Mouse (Mus musculus) T-helper 1 cell (primary cell): ENCODE measurements around the gene Tmem121.

Experiments
- in situ Hi-C: fragments of 300-600 bp; cut with MboI, MseI; formaldehyde crosslinking; loops from one replicate; pipeline ENCODE4 v1.15.1; 2025; ENCODE audit warnings: high pct_unique_total_duplicates

The Tmem121 gene

GRCm38 (mm10) chr12:113185442-113186291 lies at the start of gene Tmem121:
Tmem121 (plus strand) TSS chr12:113185930.
- in situ Hi-C loops = no loop called here

- in situ Hi-C loops = no loop called here
These were observed 49.2 kb upstream of the Tmem121 start for GRCm38 (mm10) chr12:113136492-113137020.

DNA sequence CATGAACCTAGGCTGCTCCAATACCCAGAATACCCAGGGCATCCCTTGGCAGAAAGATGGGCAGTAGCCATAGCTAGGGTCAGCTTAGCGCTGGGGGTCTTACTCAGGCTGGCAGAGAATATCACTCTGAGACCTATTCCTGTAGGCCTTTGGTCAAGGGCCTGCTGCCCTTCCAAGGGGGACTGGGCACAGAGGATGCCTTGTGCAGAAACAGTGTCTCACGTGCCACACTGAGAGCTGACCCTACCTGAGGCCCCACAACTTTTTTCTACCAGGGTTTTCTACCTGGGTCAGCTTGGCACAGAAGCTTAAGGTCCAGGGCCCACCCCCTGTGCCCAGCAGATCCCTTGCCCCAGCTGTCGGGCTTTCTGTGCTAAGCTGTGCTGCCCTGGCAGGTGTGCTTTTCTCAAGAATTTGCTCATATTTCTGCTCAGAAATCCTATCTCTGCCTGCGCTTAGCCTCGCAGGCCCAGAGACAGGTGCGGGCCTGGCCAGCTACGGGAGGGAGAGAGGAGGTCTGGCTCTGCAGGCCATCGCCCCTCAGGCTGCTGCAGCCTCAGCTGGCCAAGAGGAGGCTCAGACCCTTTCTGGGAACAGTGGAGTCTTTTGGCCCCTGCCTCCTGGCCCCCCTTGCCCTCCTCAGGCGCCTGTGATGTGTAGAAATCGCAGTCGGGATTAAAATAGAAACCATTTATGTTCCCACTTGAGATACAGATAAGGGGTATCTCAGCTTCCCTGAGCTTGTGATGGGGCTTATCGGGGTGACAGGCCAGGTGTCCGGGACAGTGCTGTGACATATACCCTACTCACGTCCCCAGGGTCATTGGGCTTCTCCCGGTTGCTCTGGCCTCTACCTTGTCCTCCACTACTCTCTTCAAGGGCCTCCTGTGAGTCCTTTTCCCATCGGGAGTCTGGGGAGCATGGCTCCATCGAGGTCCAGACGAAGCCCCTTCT lies 48.2 kb upstream of the Tmem121 start:
- in situ Hi-C loops = no loop called here

DNA sequence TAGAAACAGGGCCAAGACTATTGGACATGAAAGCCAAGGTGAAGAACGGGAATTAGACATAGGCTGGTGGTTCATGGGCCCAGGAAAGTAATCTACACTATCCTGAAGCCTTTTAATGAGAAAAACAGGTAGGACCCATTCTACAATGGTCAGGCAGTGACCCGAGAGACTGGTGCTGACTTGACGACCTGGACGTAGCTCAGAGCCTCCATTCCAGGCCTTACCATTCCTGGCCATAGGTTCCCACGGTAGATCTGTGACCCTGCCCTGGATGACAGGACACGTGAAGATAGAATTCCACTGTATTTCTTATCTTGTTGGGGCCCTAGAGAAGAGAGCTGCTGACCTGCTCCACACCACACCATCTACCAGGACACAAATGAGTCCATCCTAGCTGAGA lies 47.4 kb upstream of the Tmem121 start:
- in situ Hi-C loops = no loop called here

DNA sequence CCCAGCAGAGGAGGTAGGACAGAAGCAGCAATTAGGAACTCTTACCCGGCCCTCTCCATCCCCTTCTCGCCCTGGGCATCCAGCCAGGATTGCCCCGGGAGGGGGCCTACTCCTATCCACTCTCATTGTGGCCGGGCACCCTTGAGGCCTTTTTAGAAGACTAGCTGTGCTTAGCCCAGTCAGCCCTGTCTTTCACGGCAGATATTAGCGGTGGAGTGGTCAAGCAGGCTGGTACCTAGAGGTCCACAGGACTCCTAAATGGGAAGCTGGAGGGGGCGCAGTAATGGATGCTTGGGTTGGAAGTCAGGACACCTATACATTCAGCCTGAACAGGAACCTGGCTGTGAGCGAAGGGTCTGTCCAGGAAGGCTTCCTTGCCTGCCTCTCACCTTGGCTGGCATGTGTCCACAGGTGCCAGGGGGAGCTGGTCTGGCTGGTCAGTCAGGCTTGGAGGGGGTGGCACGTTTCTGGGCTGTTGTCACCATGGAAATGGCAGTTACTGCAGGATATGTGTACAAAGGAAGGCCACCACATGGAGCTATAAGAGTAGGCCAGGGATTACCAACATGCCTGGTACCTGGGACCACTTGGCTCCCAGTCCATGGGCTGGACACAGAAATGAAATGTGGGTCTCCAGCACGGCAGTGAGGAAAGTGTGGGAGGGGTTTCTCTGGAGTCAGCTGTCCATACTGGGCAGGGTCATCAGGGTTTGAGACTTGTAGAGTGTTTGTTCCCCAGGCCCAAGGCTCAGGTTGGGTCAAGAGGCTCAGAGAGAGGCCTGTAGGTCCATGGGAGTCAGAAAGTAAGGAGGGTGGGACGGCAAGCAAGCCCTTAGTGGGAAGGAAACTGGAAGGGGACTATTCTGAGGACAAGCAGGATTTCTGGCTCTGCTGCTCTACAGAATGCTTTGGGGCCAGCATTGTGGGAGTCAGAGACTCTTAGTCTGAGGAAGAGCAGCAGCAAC lies 46.5 kb upstream of the Tmem121 start:
- in situ Hi-C loops = no loop called here

DNA sequence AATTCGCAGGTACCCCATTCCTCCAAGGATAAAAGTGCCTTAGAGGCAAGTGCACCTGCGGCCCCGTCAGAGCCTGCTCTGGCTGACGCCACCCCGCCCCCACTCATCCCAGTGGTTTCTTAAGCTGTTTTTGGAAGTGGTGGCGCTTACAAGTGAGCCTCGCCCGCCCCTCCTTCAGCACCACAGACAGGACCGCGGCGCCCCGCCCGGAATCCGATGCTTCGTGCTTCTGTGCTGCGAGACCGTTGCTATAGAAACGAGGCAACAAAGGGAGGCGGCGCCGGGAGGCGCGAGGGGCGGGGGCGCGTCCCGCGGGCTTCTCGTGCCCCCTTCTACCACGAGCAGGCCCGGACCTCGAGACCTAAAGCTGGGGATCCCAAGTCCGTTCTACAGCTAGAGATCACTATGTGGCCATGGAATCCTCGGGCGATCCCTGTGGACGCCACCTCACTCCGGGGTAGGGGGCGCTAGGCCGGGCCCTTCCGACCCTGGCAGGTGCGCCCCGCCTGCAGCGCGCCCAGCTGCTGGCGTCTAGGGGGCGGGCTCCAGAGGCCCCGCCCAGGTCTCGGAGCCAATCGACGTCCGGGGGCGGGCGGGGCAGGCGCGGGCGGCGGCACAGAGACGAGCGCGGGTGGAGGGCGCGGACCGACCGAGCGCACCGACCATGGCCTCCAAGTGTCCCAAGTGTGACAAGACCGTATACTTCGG lies 45.7 kb upstream of the Tmem121 start, which contains the start of gene Crip2:
Gene Crip2, plus strand, starts transcription at position 329 of the 708 bp plus-strand sequence.
- in situ Hi-C loops = no loop called here

DNA sequence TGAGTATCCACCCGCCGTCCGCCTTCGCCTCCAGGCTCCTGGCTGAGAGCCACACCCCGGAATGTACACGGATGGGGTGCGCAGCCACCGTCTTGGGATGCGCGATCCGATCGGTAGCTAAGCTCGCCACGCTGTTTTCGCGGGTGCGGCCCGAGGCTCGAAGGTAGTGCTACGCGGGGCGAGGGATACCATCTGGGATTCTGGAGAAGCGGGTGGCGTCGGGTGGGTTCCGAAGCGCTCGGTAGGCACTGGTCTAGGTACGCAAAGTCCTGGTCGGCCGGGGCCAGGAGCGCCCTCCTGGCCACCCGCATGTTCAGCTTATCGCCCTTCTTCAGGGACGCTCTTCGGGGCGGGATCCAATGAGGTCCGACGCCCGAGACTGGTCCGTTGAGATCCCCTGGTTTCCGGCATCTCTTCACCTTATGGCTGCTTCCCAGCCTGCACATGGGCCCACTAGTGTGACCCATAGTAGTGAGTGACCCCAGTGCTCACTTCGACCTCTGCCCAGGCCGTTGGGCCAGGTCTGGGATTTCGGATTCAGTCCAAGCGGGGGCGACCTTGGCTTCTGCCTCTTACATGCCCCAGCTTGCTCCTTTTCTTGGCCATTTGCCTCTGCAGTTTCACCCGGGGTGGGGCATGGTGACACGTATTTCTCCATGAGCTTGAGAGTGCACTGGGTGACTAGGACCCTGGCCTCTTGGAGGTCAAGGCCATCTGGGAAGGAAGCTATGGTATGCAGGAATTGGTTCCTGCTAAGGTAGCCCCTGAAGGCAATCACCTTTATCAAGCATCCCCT lies 44.9 kb upstream of the Tmem121 start:
- in situ Hi-C loops = no loop called here

DNA sequence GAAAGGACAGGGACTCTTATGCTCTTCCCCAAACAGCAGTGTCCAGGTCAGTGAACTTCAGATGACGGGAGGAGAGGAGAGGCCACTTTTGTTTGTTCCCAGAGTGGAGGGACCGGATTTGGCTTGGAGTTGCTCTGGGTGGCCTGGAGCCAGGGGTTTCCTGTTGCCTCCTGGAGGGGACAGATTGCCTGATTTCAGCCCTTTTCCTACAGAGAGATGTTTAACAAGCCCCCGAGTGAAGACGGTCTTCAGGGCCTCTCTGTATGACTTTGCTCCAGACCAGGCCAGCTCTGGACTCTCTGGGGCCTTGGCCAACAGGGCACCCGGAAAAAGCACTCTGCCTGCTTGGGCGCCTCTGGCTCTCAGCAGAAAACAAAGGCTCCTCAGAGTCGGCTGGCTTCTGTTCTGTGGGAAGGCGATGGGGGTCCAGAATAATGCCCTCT lies 44.2 kb upstream of the Tmem121 start:
- in situ Hi-C loops = no loop called here

DNA sequence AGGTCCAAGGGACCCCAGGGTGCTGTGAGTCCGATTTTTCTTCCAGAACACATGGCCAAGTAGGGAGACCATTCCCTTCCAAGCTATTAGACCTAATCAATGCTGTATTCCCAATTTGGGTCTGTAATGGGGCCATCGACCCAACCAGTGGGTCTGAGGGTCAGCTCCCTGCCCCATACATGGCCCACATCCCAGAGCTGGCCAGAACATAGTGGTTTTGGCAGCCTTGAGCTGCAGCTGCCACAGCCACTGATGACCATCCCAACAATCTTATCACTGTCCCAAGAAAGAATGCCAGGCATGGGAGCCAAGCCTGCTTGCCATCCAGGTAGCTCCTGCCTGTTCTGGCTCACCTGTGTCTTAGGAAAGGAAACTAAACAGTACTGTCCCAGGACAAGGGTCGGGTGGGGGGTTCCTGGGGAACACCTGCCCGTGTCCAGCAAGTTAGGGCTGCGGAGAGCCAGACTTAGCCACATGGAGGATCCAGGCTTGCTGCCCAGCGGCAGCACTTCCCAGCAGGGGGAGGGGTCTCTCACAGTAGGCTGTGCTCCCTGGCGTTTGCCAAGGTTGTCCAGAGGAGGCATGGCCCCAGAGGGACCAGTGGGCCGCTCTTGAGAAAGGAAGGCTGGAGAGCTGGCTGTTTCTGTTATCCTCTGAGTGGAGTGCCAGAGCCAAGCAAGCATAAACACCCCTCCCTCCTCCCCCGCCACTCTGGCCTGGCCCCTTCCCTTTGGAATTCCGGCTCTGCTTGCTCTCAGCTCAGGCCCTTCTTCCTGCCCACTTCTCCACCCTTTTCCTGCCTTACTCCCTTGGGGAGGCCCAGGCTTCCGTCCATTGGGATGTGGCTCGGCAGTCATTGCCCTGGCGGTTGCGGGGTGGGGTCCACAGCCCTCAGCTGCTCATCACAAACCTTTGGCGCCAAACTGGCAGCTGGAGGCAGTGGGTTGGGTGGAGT lies 43.4 kb upstream of the Tmem121 start:
- in situ Hi-C loops = no loop called here

- in situ Hi-C loops = no loop called here
These were observed 42.6 kb upstream of the Tmem121 start for GRCm38 (mm10) chr12:113143164-113143563.

- in situ Hi-C loops = no loop called here
These were observed 41.6 kb upstream of the Tmem121 start for GRCm38 (mm10) chr12:113144001-113144756.

GRCm38 (mm10) chr12:113144886-113145285 lies 40.8 kb upstream of the Tmem121 start:
- in situ Hi-C loops = no loop called here

- in situ Hi-C loops = no loop called here
These were observed 40.1 kb upstream of the Tmem121 start for GRCm38 (mm10) chr12:113145591-113145990.

- in situ Hi-C loops = no loop called here
These were observed 39.3 kb upstream of the Tmem121 start, which contains the start of gene Crip1 for GRCm38 (mm10) chr12:113146112-113147057. Crip1 (plus strand) TSS chr12:113146316.

GRCm38 (mm10) chr12:113147481-113147880 lies 38.2 kb upstream of the Tmem121 start:
- in situ Hi-C loops = no loop called here

GRCm38 (mm10) chr12:113148381-113149035 lies 37.2 kb upstream of the Tmem121 start:
- in situ Hi-C loops = no loop called here
